Mouse (Mus musculus) megakaryocyte, embryonic 14.5 days (primary cell): Measurements from ENCODE around the gene Asna1. TPM values are rescaled to one million over a fixed set of nuclear protein-coding genes. Genes with fewer than 3 reads are reported as not detected.

ENCODE experiments used
- H3K27me3 ChIP-seq: replicated peaks from 2 replicates; pipeline ENCODE3; 2012; ENCODE audit warnings: inconsistent platforms
- H3K36me3 ChIP-seq: replicated peaks from 2 replicates; pipeline ENCODE3; 2012; ENCODE audit warnings: low read length, inconsistent platforms, mixed read lengths
- H3K4me1 ChIP-seq: 2 replicates; pipeline ENCODE4 v1.6.1; 2012; ENCODE audit warnings: inconsistent platforms
- H3K4me3 ChIP-seq: replicated peaks from 2 replicates; pipeline ENCODE3; 2012; ENCODE audit warnings: moderate library complexity, mild to moderate bottlenecking, inconsistent platforms
- H3K9me3 ChIP-seq: 2 replicates; pipeline ENCODE4 v1.6.1; 2012; ENCODE audit warnings: inconsistent platforms
- FLI1 ChIP-seq: IDR thresholded peaks from 2 replicates; pipeline ENCODE4 v1.6.1; 2012; ENCODE audit warnings: low read length, inconsistent platforms, mixed read lengths
- GATA1 ChIP-seq: IDR thresholded peaks from 3 replicates; pipeline ENCODE4 v1.6.1; 2012; ENCODE audit warnings: mixed read lengths, low read length, inconsistent platforms, borderline replicate concordance
- polyA plus RNA-seq: library from polyadenylated mRNA; stranded (reverse); fragments of >175 nt; gene quantifications from 2 replicates; pipeline ENCODE4 v1.2.3, GENCODE M21; 2012; ENCODE audit warnings: low replicate concordance; ENCODE audit not compliant: insufficient read depth

Asna1 gene
- polyA plus RNA-seq, 1 experiment: 181 TPM

DNA sequence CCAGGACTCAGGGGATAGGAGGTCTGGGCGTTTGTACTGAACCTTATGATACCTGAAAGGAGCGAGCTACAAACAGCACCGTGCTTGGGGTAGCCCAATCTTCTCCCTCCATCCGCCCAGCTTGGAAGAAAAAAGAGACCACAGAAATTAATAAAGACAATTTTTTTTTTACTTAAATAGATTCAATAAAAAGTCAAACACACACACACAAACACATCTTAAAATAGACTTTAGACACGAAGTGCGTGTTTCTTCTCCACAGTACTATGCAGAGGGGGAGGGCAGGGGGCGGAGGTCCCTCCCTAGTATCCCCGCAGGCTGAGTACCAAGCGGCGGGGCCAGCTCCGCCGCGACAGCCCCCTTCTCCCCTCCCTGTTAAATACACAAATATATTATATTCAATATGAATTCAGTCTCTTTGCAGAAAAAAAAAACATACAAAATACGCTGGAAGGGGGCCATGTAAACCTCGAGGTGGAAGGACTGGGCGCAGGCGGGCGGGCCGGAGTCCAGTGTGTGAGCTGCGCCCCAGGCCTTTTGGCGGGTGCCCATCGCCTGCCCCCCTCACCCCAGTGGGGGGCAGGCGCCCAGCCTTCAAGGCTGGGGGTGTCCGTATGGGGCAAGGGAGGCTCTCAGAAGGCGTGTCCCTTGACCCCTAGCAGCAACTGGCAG lies 48.2 kb downstream of the Asna1 start:
- Histone ChIP-seq H3K4me3 (peak overlapping the region; percentile 100), H3K9me3 (no peaks in the 10 kb centered on the region), H3K36me3 (peaks cover 26% of the 10 kb centered on the region), H3K4me1 (peaks cover 66% of the 10 kb centered on the region), H3K27me3 (no peaks in the 10 kb centered on the region)
- TF ChIP-seq FLI1 (no peak), GATA1 (no peak)

- no peak for TF ChIP-seq GATA1
- no peak for TF ChIP-seq FLI1
- Histone ChIP-seq H3K9me3 (no peaks in the 10 kb centered on the region), H3K27me3 (no peaks in the 10 kb centered on the region), H3K4me3 (peak overlapping the region; percentile 100), H3K4me1 (peaks cover 66% of the 10 kb centered on the region), H3K36me3 (peaks cover 33% of the 10 kb centered on the region)
Measured at GRCm38 (mm10) chr8:84976031-84976762, 48.9 kb downstream of the Asna1 start.

- Histone ChIP-seq H3K27me3 (no peaks in the 10 kb centered on the region), H3K4me3 (peak overlapping the region; percentile 100), H3K36me3 (peaks cover 41% of the 10 kb centered on the region), H3K4me1 (peaks cover 66% of the 10 kb centered on the region), H3K9me3 (no peaks in the 10 kb centered on the region)
- TF ChIP-seq FLI1: no peak
Measured at GRCm38 (mm10) chr8:84975434-84975833, 49.6 kb downstream of the Asna1 start.

- Histone ChIP-seq H3K4me1 (peaks cover 66% of the 10 kb centered on the region), H3K27me3 (no peaks in the 10 kb centered on the region), H3K9me3 (no peaks in the 10 kb centered on the region), H3K36me3 (peaks cover 42% of the 10 kb centered on the region), H3K4me3 (peak overlapping the region; percentile 100)
- TF ChIP-seq GATA1 (no peak), FLI1 (no peak)
Measured at GRCm38 (mm10) chr8:84974543-84975142, 50.4 kb downstream of the Asna1 start.

DNA sequence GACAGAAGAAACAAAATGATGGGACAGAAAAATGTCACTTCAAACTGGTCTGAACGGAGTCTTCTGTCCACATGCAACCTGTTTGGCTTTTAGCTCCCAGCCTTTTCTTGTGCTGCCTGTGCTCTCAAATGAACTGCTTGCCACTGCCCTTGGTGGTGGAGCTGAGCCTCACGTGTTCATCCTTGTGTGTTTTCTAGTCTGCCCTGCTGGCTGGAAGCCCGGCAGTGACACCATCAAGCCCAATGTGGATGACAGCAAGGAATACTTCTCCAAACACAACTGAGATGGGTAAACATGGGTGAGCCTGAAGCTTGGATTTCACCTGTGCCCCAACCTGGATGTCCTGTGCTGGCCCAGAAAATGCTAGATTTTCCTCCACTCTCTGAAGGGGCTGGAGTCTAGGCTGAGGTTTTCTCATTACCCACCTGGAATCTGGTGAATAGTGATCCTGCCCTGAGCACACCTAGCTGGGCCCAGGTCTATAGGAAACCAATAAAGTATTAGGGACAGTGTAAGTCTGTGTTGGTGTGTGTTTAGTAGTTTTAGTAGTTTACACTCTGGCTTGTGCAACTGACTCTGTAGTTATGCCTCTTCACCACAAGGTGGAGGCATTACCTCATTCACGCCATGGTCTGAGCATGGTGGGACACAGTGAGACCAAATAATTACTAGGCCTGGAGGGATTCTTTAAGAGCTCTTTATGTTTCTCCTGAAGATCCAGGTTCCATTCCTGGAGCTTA lies 51.1 kb downstream of the Asna1 start:
- H3K4me3 ChIP-seq: peak overlapping the region; percentile 100
- no peak for TF ChIP-seq GATA1
- TF ChIP-seq FLI1: no peak
- H3K9me3 ChIP-seq: no peaks in the 10 kb centered on the region
- H3K36me3 ChIP-seq: peaks cover 42% of the 10 kb centered on the region
- H3K27me3 ChIP-seq: no peaks in the 10 kb centered on the region
- peaks cover 64% of the 10 kb centered on the region for H3K4me1 ChIP-seq

DNA sequence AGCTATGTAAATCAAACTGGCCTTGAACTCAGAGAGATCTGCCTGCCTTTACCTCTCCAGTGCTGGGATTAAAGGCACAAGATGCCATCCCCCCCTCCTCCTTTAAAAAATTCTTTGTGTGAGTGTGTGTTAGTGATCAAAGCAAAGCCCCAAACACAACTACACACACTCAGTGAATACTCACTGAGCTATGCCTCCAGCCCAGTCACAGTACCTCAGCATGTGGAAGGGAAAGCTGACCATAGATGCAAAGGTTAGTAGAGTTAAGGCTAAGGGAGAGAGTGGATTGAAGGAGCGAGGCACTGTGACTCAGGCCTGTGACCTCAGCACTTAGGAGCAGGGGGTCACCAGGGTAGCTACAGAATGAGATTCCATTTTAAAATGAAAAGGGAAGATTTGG lies 52.0 kb downstream of the Asna1 start:
- H3K4me3 ChIP-seq: no peak overlapping the region
- no peaks in the 10 kb centered on the region for H3K27me3 ChIP-seq
- peaks cover 42% of the 10 kb centered on the region for H3K36me3 ChIP-seq
- H3K9me3 ChIP-seq: no peaks in the 10 kb centered on the region
- TF ChIP-seq FLI1: no peak
- H3K4me1 ChIP-seq: peaks cover 70% of the 10 kb centered on the region

DNA sequence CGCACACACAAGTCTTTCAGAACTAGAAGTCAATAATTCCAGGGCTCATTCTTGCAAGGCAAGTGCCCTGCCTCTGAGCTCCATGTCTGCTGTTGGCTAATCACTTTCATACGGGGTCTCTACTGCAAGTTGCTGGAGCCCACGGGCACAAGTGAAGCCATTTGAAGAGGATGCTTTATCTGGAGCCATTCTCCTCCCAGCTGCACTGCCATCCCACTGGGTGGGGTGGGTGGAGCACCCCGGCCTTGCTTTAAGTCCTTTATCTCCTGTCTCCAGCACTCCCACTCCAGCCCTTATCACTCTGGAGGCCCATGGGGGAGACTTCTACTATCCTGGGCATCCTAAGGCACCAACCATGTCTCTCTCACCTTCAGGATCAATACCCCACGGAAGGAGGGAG lies 54.2 kb downstream of the Asna1 start:
- Histone ChIP-seq H3K27me3 (no peaks in the 10 kb centered on the region), H3K9me3 (no peaks in the 10 kb centered on the region), H3K36me3 (peaks cover 37% of the 10 kb centered on the region), H3K4me1 (peaks cover 89% of the 10 kb centered on the region), H3K4me3 (peak overlapping the region; percentile 93)
- no peak for TF ChIP-seq GATA1
- TF ChIP-seq FLI1: no peak

GRCm38 (mm10) chr8:84970135-84970790 lies 54.8 kb downstream of the Asna1 start:
- H3K36me3 ChIP-seq: peaks cover 37% of the 10 kb centered on the region

GRCm38 (mm10) chr8:84969241-84970134 lies 55.6 kb downstream of the Asna1 start, which contains the start of the genes Gm49661, Prdx2 and Rnaseh2a:
Gene Gm49661, minus strand, starts transcription at chr8:84969433.
Gene Prdx2, plus strand, starts transcription at chr8:84969587.
Gene Rnaseh2a, minus strand, starts transcription at chr8:84969767.
- Histone ChIP-seq H3K4me1 (peaks cover 90% of the 10 kb centered on the region), H3K4me3 (peak within 1 kb of the TSS; percentile 93), H3K36me3 (peaks cover 37% of the 10 kb centered on the region), H3K27me3 (no peaks in the 10 kb centered on the region), H3K9me3 (no peaks in the 10 kb centered on the region)
- TF ChIP-seq GATA1 (no peak), FLI1 (no peak)

More at GRCm38 (mm10) chr8:84970135-84970790, 54.8 kb downstream of the Asna1 start:
- no peaks in the 10 kb centered on the region for H3K27me3 ChIP-seq
- peaks cover 90% of the 10 kb centered on the region for H3K4me1 ChIP-seq
- H3K9me3 ChIP-seq: no peaks in the 10 kb centered on the region
- H3K4me3 ChIP-seq: peak overlapping the region; percentile 93
- no peak for TF ChIP-seq GATA1
- TF ChIP-seq FLI1: no peak
